Mouse (Mus musculus) kidney, postnatal 0 days (tissue): ENCODE results near the gene Stk38. TPM values are rescaled to one million over a fixed set of nuclear protein-coding genes. Genes with fewer than 3 reads are reported as not detected.

Experiments
- ATAC-seq: fragments of 200-750 bp; cut with Nextera tagmentation; replicated peaks from 2 replicates; pipeline ENCODE4 v1.8.0; 2017; ENCODE audit warnings: low read depth, moderate number of reproducible peaks, moderate TSS enrichment, moderate library complexity; ENCODE audit not compliant: low FRiP score
- DNase-seq: peaks from one replicate; pipeline ENCODE4 v3.0.0-alpha.2; 2016; ENCODE audit warnings: low spot score
- H3K27ac ChIP-seq: fragments of 300-500 bp; sonication (generic); 2 replicates; pipeline ENCODE4 v1.5.1; 2014; ENCODE audit warnings: mild to moderate bottlenecking
- H3K27me3 ChIP-seq: fragments of 300-500 bp; sonication (generic); 2 replicates; pipeline ENCODE4 v1.6.1; 2014; ENCODE audit warnings: low read length, mixed read lengths; ENCODE audit not compliant: insufficient read depth
- H3K36me3 ChIP-seq: fragments of 300-500 bp; sonication (generic); 2 replicates; pipeline ENCODE4 v1.6.1; 2014; ENCODE audit warnings: low read length, mixed read lengths; ENCODE audit not compliant: insufficient read depth
- H3K4me1 ChIP-seq: fragments of 300-500 bp; sonication (generic); replicated peaks from 2 replicates; pipeline ENCODE4 v1.6.1; 2014; ENCODE audit warnings: antibody characterized with exemption, low read length, mixed read lengths; ENCODE audit not compliant: insufficient read depth
- H3K4me2 ChIP-seq: fragments of 300-500 bp; sonication (generic); 2 replicates; pipeline ENCODE4 v1.6.1; 2014; ENCODE audit warnings: mild to moderate bottlenecking, low read length, moderate library complexity, mixed read lengths
- H3K4me3 ChIP-seq: fragments of 300-500 bp; sonication (generic); replicated peaks from 2 replicates; pipeline ENCODE4 v1.5.1; 2014; ENCODE audit warnings: low read depth, low read length
- H3K9ac ChIP-seq: fragments of 300-500 bp; sonication (generic); 2 replicates; pipeline ENCODE4 v1.6.1; 2014; ENCODE audit warnings: low read depth, low read length
- H3K9me3 ChIP-seq: fragments of 300-500 bp; sonication (generic); replicated peaks from 2 replicates; pipeline ENCODE4 v1.6.1; 2016; ENCODE audit warnings: low read length, inconsistent platforms, mixed read lengths
- CTCF ChIP-seq: IDR thresholded peaks from 2 replicates; pipeline ENCODE4 v1.5.1; 2016; ENCODE audit warnings: antibody characterized with exemption, low read depth, mild to moderate bottlenecking, moderate library complexity
- WGBS: fragments of 180-500 bp; shearing (Covaris S2); extraction: QIAGEN DNeasy Blood & Tissue Kit; methylation state at CpG from one replicate; pipeline ENCODE4 v1.1.7; 2014; 5-methylcytosine and 5-hydroxymethylcytosine counted together
- polyA plus RNA-seq: library from polyadenylated mRNA; unstranded; fragments of >200 nt; fragmentation: Nextera tagmentation; extraction: Ambion mirVana; gene quantifications from 2 replicates; pipeline ENCODE4 v1.2.1, GENCODE M21; 2015

The Stk38 gene
- polyA plus RNA-seq, 1 experiment from 2014 or later = 58.8 TPM

GRCm38 (mm10) chr17:28991286-28991685 is 16.5 kb downstream of the Stk38 start:
- no peaks in the 10 kb centered on the region for H3K9me3 ChIP-seq
- H3K4me3 ChIP-seq = no peak overlapping the region
- TF ChIP-seq CTCF = no peak
- H3K4me2 ChIP-seq = no peak overlapping the region
- DNase-seq (no peak), ATAC-seq (no peak)
- no peak overlapping the region for H3K9ac ChIP-seq
- no peaks in the 10 kb centered on the region for H3K4me1 ChIP-seq
- no peak overlapping the region for H3K27ac ChIP-seq
- no peaks in the 10 kb centered on the region for H3K27me3 ChIP-seq
- peaks cover 25% of the 10 kb centered on the region for H3K36me3 ChIP-seq
- WGBS = 81% methylated on average over 9 of the region's 9 CpGs

GRCm38 (mm10) chr17:28990060-28990459 is 17.7 kb downstream of the Stk38 start:
- Histone ChIP-seq H3K9ac (no peak overlapping the region), H3K4me1 (no peaks in the 10 kb centered on the region), H3K4me3 (no peak overlapping the region), H3K9me3 (no peaks in the 10 kb centered on the region), H3K4me2 (no peak overlapping the region), H3K27ac (no peak overlapping the region), H3K27me3 (no peaks in the 10 kb centered on the region), H3K36me3 (peaks cover 25% of the 10 kb centered on the region)
- DNase-seq (no peak), ATAC-seq (no peak)
- 76% methylated on average over 4 of the region's 4 CpGs for WGBS
- no peak for TF ChIP-seq CTCF

GRCm38 (mm10) chr17:28988996-28989395 is 18.8 kb downstream of the Stk38 start:
- no peak overlapping the region for H3K4me2 ChIP-seq
- H3K27ac ChIP-seq = no peak overlapping the region
- H3K4me3 ChIP-seq = no peak overlapping the region
- TF ChIP-seq CTCF = no peak
- WGBS = 80% methylated on average over 3 of the region's 3 CpGs
- peaks cover 27% of the 10 kb centered on the region for H3K36me3 ChIP-seq
- no peak overlapping the region for H3K9ac ChIP-seq
- DNase-seq (no peak), ATAC-seq (no peak)
- no peaks in the 10 kb centered on the region for H3K4me1 ChIP-seq
- H3K9me3 ChIP-seq = no peaks in the 10 kb centered on the region
- H3K27me3 ChIP-seq = no peaks in the 10 kb centered on the region

- Histone ChIP-seq H3K4me2 (no peak overlapping the region), H3K36me3 (peaks cover 34% of the 10 kb centered on the region), H3K9me3 (no peaks in the 10 kb centered on the region), H3K27me3 (no peaks in the 10 kb centered on the region), H3K4me1 (no peaks in the 10 kb centered on the region), H3K27ac (no peak overlapping the region), H3K9ac (no peak overlapping the region), H3K4me3 (no peak overlapping the region)
- ATAC-seq (no peak), DNase-seq (no peak)
- 80% methylated on average over 4 of the region's 4 CpGs for WGBS
- no peak for TF ChIP-seq CTCF
Measured at GRCm38 (mm10) chr17:28988291-28988690, 19.5 kb downstream of the Stk38 start.

- peak; percentile 92 for TF ChIP-seq CTCF
- Histone ChIP-seq H3K36me3 (peaks cover 38% of the 10 kb centered on the region), H3K4me2 (no peak overlapping the region)
Measured at GRCm38 (mm10) chr17:28987713-28988112, 20.1 kb downstream of the Stk38 start.

GRCm38 (mm10) chr17:28986833-28987232 is 21.0 kb downstream of the Stk38 start:
- Histone ChIP-seq H3K4me1 (no peaks in the 10 kb centered on the region), H3K36me3 (peaks cover 44% of the 10 kb centered on the region), H3K9ac (no peak overlapping the region), H3K4me2 (no peak overlapping the region), H3K27ac (no peak overlapping the region), H3K4me3 (no peak overlapping the region), H3K27me3 (no peaks in the 10 kb centered on the region), H3K9me3 (no peaks in the 10 kb centered on the region)
- DNase-seq (peak; percentile 32), ATAC-seq (no peak)
- peak; percentile 60 for TF ChIP-seq CTCF

More at GRCm38 (mm10) chr17:28987713-28988112, 20.1 kb downstream of the Stk38 start:
- ATAC-seq (no peak), DNase-seq (peak; percentile 74)
- Histone ChIP-seq H3K9ac (no peak overlapping the region), H3K9me3 (no peaks in the 10 kb centered on the region), H3K4me1 (no peaks in the 10 kb centered on the region), H3K4me3 (no peak overlapping the region), H3K27me3 (no peaks in the 10 kb centered on the region), H3K27ac (no peak overlapping the region)
- 71% methylated on average over 4 of the region's 4 CpGs for WGBS

GRCm38 (mm10) chr17:28984724-28985420 is 22.9 kb downstream of the Stk38 start:
- DNase-seq = no peak
- WGBS = 90% methylated on average over 1 of the region's 1 CpGs
- H3K4me3 ChIP-seq = no peak overlapping the region
- no peak overlapping the region for H3K4me2 ChIP-seq
- H3K9me3 ChIP-seq = no peaks in the 10 kb centered on the region
- H3K27ac ChIP-seq = no peak overlapping the region
- peaks cover 40% of the 10 kb centered on the region for H3K36me3 ChIP-seq
- H3K9ac ChIP-seq = no peak overlapping the region
- H3K27me3 ChIP-seq = no peaks in the 10 kb centered on the region
- no peak for TF ChIP-seq CTCF
- ATAC-seq = no peak
- no peaks in the 10 kb centered on the region for H3K4me1 ChIP-seq
